Mouse (Mus musculus): ENCODE results near the gene Jarid2.

Jarid2 gene

DNA sequence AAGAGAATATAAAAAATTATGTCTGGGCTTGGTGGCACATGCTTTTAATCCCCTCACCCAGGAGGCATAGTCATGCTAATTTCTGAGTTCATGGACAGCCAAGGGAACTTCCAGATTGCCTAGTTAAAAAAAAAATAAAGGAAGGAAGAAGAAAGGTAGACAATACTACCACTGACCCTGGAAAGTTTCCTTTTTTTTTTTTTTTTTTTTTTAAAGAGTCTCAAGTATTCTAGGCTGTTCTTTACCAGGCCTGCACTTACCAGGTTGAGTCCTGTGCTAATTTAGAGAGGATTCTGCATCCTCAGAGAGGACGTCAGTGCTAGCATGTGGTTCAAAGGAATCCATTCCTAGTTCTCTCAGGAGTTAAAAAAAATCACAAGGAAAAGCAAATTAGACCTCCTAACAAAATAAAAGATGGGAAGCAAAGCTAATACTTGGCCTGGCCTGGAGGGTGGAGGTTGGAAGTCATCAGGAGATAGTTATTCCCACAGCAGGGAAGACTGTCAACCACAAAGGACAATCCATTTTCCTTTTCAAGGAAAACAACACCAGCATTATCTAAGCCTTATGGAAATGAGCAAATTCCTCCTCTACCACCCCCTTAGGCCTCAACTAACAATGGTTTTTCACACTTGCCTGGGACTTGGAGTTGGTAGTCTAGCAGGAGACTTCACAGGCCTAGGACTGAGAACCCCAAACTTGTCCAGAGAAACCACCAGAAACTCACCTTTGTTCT is 961 bp upstream of the Jarid2 start:
- DNase-seq (ENCODE audit: low spot score in 2 of 2), result no peak

DNA sequence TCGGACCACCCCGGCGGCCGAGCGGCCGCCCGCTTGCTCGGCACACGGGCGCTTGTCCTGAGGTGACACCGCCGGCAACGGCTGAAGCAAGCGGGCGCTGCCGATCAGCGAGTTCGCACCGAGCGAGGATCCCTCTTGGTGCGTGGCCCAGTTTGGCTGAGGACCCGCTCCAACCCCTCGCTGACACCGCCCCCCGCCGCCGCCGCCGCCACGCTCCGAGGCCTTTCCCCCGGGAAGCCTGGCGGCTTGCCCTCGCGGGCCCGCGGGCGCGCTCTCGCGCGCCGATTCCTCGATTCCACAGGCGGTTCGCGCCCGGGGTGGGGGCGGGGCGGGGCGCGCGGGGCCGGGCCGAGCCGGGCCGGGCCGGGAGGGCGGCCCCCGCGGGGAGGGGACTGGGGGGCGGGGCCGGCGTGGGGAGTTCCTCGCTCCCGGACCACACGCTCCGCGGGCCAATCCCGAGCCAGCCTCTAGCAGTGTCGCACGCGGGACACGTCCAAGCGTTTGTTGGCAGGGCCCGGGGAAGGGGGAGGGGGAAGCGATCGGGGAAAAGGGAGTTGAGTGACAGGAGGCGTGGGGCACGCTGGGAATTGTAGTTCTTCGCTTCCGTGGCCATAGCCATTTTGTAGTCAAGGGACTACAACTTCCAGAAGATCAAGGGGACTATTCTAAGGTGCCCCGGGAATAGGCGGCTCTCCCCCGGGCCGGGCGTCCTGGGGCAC is 1.0 kb downstream of the Jarid2 start:
- DNase-seq (ENCODE audit: low spot score in 2 of 2), result peak; percentile 98 to 100

GRCm38 (mm10) chr13:44730939-44731551 is 1.8 kb downstream of the Jarid2 start:
- DNase-seq (ENCODE audit: low spot score in 2 of 2), result peak; percentile 82 to 83

GRCm38 (mm10) chr13:44731727-44732441 is 2.6 kb downstream of the Jarid2 start:
- no peak for DNase-seq (ENCODE audit: low spot score in 2 of 2)

DNA sequence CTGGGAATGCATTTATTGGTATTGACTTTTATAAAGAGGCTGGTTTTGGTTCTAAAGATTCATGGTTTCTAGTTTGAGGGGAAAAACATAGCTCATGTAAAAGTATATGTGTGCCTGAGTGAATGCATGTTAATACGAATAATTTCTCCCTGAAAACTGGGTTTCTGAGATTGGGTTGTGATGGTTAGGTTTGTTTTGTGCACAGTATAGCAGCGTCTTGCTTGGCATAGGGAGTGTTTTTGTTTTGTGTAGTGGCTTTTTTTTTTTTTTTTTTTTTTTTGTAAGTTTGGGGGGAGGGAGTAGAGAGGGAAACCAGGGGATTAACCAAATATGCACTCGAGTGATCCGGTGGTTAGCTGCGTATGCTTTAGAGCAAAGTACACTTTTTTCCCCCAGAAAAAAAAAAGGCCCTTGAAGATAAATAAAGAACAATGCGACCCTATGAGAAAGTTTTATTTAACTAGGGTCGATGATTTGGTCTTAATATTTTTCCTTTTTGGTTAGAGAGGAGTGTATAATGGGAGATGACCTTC is 3.2 kb downstream of the Jarid2 start:
- DNase-seq (ENCODE audit: low spot score in 2 of 2), result no peak

GRCm38 (mm10) chr13:44733036-44733372 is 3.7 kb downstream of the Jarid2 start:
- no peak for DNase-seq (ENCODE audit: low spot score in 2 of 2)

DNA sequence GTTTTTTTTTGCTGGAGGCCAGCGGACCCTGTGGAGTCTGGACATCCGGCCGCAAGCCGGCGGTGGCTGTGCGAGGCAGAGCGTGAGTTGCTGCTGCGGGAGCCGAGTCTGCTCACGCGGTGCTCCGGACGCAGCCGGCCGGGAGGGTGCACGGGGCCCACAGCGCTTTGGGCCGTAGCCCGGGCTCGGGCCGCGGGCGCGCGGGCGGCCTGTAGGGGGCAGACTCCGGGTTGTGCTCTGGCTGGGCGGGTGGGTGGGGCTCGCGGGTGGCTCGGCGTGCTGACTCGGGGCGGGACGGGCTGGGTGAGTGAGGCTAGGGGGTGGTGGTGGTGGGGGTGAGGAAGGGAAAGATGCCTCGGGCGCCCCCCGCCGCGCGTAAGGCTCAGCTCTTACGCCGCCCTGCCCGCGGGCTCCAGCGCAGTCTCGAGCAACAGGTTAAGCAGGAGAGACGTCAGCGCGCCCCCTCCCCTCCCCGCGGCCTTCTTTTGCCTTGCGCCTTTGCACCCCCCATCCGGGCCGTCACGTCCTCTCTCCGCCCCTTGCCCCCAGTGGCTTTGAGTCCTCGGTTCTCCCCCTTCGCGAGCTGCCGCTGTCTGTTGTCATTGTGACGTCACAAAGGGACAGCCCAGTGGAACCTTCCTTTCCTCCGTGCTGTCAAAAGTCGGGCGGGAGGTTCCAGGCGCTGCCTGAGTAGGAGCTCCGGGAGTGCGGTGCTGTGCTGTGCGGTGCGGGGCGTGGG is 4.3 kb downstream of the Jarid2 start:
- peak; percentile 74 for DNase-seq (ENCODE audit: low spot score in 2 of 2)

DNA sequence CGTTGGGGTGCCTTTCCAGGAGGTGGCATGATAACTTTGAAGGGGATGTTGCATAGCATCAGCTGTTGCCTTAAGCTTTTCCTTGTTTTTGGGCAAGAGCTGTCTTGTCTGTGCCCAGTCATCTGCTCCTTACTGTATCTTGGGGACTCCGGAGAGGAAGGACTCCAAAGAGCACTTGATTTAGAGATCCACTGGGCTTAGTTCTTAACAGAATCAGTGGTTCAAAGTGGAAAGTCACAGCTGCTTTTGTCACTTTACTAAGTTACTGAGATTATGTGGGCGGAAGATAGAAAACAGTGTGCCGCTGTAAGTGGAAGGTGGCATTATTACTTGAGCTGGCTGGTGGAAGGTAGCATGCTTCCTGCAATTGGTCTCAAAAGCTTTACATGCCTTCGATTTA is 5.2 kb downstream of the Jarid2 start:
- no peak for DNase-seq (ENCODE audit: low spot score in 2 of 2)

DNA sequence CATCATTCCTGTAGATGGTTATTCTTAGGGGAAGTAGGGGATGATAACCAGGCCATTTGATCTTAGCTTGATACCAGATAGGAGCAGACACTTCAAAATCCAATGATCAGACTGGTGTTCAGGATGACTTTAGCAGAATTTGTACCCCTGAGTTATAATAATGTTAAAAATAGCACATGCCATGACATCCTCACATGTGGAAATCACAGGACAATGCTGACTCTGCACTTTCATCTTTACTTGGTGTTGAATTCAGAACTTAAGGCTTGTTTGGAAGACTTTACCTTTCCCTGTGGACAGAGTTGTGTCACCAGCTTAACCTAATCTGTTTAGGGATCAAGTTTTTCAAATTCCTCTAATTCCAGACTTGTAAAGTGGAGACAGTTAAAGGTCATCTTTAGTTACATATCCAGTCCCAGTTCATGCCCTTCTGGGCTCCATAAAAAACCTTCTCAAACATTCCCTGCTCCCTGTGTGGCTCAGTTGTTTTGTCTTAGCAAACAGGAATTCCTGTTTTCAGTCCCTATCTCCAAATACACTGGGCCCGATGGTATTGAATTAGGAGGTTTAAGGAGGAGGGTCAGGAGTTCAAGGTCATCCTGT is 5.9 kb downstream of the Jarid2 start:
- no peak for DNase-seq (ENCODE audit: low spot score in 2 of 2)

DNA sequence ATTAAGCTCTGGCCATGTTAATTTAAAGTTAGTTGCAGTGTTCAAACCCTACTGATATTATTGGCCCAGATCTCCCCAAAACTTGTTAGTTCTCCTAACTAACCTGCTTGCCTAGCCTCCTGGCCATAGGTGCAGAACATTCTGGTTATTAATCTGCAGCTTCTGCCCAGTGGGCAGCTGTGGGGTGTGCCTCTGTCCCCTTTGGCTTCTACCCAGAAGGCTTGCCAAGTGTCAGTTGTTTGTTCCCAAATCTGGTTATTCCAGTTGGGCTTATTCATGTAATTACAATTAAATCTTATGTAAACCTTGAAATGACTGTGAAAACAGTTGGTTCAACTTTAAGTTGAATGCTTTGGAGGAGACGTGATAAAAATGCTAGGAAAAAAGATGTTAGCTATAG is 8.0 kb downstream of the Jarid2 start:
- peak; percentile 19 to 57 for DNase-seq (ENCODE audit: low spot score in 2 of 2)

DNA sequence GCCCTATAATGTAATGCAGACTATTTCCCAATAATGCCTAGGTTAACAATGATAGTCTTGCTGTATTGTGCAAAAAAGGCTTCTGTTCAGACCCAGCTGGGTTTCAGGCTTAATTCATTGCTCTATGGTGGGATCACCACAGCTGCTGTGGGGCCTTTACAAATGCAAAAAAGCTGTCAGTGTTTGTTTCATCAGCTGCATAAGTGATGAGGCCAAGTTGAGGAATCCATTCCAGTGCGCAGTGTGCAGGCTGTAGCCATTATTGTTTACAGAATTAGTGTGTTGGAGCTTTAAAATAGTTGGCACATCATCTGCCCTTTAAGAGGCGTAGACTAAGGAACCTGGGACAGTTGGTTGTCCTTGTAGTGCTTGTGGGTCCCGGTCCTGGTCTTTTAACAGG is 22.5 kb downstream of the Jarid2 start:
- DNase-seq (ENCODE audit: low spot score in 2 of 2), result no peak

GRCm38 (mm10) chr13:44753206-44753605 is 23.9 kb downstream of the Jarid2 start:
- DNase-seq (ENCODE audit: low spot score in 2 of 2), result no peak

- no peak for DNase-seq (ENCODE audit: low spot score in 2 of 2)
Measured at GRCm38 (mm10) chr13:44755434-44755833, 26.2 kb downstream of the Jarid2 start.

DNA sequence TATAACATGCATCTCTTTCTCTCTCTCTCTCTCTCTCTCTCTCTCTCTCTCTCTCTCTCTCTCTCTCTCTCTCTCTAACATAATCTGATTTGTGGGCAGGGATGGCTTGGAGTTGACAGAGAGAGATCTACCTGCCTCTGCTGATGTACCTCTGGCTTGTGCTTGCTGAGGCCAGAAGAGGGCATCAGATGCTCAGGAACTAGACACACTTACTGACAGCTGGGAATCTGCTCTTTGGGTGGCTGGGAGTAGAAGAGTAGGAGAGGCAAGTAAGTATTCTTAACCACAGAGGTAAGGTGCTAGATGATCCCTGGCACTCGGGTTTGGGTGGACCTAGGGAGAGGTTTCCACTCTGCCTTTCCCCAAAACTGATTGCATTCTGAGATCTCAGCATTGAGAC is 29.5 kb downstream of the Jarid2 start:
- no peak for DNase-seq (ENCODE audit: low spot score in 2 of 2)

DNA sequence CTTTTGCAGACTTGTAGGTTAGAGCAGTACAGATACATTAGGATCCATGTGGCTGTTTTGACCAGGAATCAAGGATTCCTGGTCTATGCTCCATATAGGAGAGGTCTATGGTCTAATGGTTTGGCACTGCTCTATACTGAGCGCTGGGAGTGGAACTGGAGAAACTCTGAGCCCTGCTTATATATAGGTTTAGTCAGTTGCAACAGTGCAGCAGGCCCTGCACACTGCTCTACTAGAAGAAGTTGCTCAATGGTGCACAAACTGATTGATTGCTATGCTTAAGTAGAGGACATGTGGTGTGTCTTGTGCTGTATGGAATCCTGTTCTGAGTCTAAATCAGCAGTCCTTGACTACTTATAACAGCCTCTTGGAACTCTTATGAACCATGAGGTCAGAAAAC is 31.5 kb downstream of the Jarid2 start:
- DNase-seq (ENCODE audit: low spot score in 2 of 2), result no peak

DNA sequence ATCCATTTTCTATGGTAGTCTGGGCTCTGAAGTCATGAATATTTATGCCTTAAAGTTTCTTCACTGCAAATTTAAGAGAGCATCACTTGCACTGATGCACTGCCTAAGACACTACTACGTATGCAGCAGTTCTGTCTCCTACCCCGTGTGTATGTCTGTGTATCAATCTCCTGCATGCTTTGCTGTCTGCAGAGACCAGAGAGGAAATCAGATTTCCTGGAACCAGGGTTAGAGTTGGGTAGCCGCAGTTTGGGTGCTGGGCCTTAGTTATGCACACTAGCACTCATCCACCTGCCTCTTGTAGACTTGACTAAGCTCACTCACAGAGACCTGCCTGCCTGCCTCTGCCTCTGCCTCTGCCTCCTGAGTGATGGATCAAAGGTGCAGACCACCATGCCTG is 33.8 kb downstream of the Jarid2 start:
- DNase-seq (ENCODE audit: low spot score in 2 of 2), result no peak

- DNase-seq (ENCODE audit: low spot score in 2 of 2), result no peak
Measured at GRCm38 (mm10) chr13:44767751-44768150, 38.5 kb downstream of the Jarid2 start.

DNA sequence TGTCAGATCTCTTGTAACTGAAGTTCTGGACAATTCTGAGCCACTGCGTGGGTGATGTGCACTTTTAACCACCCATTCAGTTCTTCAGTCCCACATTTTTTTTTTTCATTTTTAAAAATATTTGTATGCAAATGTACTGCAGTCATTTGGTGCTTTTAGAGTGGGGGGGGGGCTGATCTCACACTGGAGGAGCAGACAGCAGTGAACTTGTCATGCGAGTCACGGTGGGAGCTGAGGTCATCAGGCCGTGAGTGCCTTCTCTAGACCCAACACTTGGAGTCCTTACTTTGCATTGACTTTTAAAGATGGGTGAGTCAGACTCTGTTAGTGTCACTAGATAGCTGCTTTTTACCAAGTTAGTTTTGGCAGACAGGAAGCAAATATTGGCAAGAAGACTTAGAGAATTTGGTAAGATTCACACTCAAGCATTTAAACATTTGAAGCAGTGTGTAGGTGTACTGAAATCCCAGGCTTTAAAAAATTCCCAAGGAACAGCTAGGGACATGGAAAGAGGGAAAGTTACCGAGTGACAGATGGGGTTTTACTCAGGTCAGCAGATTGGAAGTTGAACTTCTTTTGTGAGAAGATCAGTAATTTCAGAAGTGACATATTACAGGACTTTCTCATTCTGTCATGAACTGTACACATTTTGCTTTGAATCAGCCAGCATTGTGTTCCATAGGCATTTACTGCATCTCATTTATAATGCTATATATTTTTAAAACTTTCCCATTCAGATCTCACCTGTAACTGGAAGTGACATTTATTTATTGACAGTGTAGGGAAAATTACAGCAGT is 41.7 kb downstream of the Jarid2 start:
- no peak for DNase-seq (ENCODE audit: low spot score in 2 of 2)

- DNase-seq (ENCODE audit: low spot score in 2 of 2), result no peak
Measured at GRCm38 (mm10) chr13:44772816-44773215, 43.5 kb downstream of the Jarid2 start.

- no peak for DNase-seq (ENCODE audit: low spot score in 2 of 2)
Measured at GRCm38 (mm10) chr13:44774351-44774750, 45.1 kb downstream of the Jarid2 start.
